Mouse (Mus musculus) heart, postnatal 14 days (tissue): ENCODE results near the gene Fbxo41. TPM values are rescaled to one million over a fixed set of nuclear protein-coding genes. Genes with fewer than 3 reads are reported as not detected.
A peak's percentile ranks its signal among the peaks of the same experiment; 100 is the strongest.

Experiments used
- DNase-seq, 2 experiments: peaks; one replicate each; pipeline ENCODE4 v3.0.0; 2021 to 2022
- intact Hi-C: fragments of 180-260 bp; cut with DNase I; formaldehyde crosslinking; loops from one replicate; pipeline ENCODE4 v1.15.1; 2025
- total RNA-seq, 2 experiments: library from RNA; stranded (reverse); gene quantifications; 2 replicates each; pipeline ENCODE4 v1.2.3; 2021

Gene Fbxo41
- total RNA-seq, 2 experiments from 2014 or later, result not detected

- DNase-seq, result no peak
- intact Hi-C loops, result no loop called here
Measured at GRCm38 (mm10) chr6:85498147-85498546, 4.6 kb downstream of the Fbxo41 start.

- no peak for DNase-seq
- intact Hi-C loops, result no loop called here
Measured at GRCm38 (mm10) chr6:85496976-85497375, 5.8 kb downstream of the Fbxo41 start.

- intact Hi-C loops, result no loop called here
- no peak for DNase-seq
Measured at GRCm38 (mm10) chr6:85491606-85492005, 11.2 kb downstream of the Fbxo41 start.

DNA sequence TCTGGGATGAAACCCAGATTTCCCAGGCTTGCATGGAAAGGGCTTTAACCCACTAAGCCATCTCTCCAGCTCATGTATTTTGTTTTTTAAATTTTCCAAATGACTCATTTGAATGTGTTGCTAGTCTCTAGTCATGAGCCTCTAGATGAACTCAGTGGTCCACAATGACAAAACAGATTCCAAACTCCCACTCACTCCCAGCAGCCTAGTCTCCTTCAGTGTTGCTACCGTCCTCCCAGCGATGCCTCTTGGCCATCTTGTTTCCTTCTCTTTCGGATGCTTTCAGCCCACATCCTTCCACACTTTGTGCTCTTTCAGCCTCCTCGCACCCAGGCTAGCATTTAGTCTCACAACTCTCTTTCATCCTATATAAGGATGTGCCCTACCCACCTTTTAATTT lies 12.5 kb downstream of the Fbxo41 start:
- intact Hi-C loops, result no loop called here
- DNase-seq, result no peak

DNA sequence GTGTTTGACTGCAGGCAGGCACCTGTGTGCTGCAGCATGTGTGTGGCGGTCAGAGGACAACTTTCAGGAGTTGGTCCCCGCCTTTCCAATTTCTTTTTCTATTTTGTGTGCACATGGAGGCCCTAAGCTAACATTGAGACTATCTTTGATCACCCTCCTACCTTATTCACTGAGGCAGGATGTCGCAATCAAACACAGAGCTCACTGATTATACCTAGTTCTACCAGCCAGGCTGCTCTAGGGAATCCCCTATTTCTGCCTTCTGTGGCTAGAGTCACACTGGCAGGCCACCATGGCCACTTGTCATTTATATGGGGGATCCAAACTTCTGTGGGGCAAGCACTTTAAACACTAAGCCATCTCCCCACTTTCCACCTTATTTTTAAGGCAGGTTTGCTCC lies 13.1 kb downstream of the Fbxo41 start:
- intact Hi-C loops, result no loop called here
- DNase-seq, result no peak

- DNase-seq, result no peak
- intact Hi-C loops, result no loop called here
Measured at GRCm38 (mm10) chr6:85488510-85488909, 14.3 kb downstream of the Fbxo41 start.

DNA sequence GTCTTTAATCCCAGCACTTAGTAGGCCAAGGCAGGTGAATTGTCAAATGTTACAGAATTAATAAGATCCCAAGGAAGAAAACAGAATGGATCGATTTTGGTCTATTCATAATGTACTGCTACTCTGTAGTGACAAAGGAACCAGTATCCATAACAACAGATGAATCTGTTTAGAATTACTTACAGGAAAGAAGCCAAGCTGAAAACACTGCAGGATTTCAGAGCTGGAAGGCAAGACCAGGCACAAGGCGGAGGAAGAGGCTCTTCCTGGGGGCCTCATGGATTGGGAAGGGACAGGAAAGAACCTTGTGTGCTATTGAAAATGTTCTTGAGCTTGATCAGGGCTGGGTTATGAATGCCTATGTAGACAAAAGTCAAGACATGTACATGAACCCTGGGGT lies 17.1 kb downstream of the Fbxo41 start:
- intact Hi-C loops, result no loop called here
- no peak for DNase-seq

- intact Hi-C loops, result no loop called here
- no peak for DNase-seq
Measured at GRCm38 (mm10) chr6:85483843-85484721, 18.7 kb downstream of the Fbxo41 start.

- no peak for DNase-seq
- intact Hi-C loops, result no loop called here
Measured at GRCm38 (mm10) chr6:85480685-85481084, 22.1 kb downstream of the Fbxo41 start.

- DNase-seq, result no peak
- intact Hi-C loops, result no loop called here
Measured at GRCm38 (mm10) chr6:85479979-85480378, 22.8 kb downstream of the Fbxo41 start.

GRCm38 (mm10) chr6:85478416-85478815 lies 24.4 kb downstream of the Fbxo41 start:
- intact Hi-C loops, result no loop called here
- no peak for DNase-seq

DNA sequence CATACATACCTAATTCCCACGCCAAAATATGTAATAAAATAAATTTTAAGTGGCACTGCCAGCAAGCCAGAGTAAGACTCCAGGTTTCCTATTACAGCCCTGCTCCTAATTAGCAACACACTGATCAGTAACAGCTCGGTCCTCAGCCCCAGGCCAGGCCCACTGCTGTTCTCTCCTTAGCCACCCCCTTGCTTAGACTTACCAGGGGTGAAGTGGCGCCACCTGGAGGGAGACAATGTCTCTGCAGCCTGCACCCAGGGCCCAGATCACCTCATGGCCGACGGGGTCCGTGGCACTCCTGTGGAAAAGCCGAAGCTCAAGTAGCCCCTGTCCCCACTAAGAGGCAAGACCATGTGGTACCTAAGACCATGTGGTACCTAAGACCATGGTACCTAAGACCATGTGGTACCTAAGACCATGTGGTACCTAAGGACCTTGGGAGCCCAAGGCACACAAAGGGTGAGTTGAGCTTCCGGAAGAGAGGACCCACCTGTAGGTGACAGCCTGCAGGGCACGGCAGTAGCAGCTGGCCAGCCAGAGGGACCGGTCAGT lies 25.4 kb downstream of the Fbxo41 start:
- intact Hi-C loops, result no loop called here
- no peak for DNase-seq

DNA sequence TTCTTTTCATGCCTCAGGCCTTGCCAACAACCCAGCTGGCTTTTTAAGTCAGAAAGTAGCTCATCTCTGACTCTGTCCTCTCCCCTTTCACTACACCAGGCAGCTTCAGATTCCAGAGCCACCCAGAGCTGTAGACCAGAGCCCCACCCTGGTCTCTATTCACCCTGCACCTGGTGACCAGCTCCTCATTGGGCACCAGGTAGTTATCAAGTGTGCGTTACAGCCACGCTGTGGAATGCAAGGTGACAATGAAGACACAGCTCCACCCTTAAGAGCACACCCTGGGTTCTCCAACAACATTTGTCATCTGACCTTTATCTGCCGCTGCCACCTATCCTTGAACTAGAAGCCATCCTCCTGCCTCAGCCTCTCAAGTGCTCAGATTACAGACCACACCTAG lies 27.2 kb downstream of the Fbxo41 start:
- intact Hi-C loops, result no loop called here

DNA sequence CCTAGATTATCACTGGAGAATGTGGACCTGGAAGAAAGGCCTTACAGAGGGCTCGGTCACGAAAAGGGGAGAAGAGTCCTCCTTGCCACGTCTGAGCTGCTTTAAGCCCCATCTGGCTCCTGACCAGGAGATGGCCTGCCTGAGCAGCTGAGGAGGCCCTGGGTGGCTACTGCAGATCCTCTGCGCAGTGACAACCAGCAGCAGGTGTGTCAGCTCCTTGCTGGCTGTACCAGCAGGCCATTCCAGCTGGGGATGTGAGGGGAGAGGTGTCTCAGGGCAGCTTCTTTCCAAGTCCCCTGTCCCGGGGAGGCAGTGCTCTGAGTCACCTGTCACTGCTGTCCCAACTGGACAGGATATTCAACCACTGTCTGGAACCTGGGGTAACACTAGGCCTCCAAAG lies 30.3 kb downstream of the Fbxo41 start:
- DNase-seq, result no peak
- intact Hi-C loops, result no loop called here

More for the DNA sequence above, 27.2 kb downstream of the Fbxo41 start:
- DNase-seq, result no peak

- intact Hi-C loops, result no loop called here
- DNase-seq, result no peak
Measured at GRCm38 (mm10) chr6:85471962-85472361, 30.8 kb downstream of the Fbxo41 start.

- no peak for DNase-seq
- intact Hi-C loops, result no loop called here
Measured at GRCm38 (mm10) chr6:85469660-85470430, 32.9 kb downstream of the Fbxo41 start.

DNA sequence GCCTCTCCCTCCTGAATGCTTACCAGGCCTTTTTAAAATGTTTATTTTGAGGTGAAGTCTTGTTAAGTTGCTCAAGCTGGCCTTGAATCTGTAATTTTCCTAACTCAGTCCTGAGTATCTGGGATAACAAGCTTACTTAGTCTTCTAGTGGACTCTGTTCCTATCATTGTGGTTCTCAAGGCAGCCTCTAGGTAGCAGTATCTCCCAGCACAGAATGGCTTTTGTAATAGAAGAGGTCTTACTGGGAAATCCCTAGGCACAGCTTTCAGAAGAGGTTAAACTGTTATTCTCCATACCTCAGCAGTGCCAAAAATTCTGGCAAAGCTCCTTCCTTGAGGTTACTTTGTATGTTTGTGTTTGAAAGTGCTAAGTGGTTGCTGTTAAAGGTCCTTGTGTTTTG lies 37.4 kb downstream of the Fbxo41 start:
- DNase-seq, result no peak
- intact Hi-C loops, result no loop called here

- DNase-seq, result no peak
- intact Hi-C loops, result loop anchor here (10.0 kb wide), 1 partner anchor 475 kb away; no protein-coding TSS in a partner anchor
Measured at GRCm38 (mm10) chr6:85459621-85460020, 43.2 kb downstream of the Fbxo41 start.

DNA sequence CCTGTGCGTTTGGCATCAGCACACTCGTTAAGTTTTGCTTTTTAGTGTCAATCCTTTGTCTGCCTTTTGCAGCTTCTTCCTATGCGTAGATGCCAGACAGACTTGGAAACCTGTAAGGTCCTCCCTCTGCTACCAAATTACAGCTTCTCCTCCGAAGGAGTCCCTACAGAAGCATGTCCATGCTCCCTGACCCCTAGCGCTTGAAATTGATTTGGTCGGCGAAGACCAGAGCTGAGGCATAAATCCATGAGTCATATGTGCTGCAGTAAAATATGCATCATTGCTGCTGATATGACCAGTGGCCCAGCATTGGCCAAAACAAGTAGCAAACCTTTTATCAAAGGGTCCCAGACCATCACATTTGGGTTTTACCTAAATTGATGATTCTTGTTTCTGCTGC lies 50.0 kb downstream of the Fbxo41 start:
- no peak for DNase-seq
- intact Hi-C loops, result loop anchor here (10.0 kb wide), 1 partner anchor 482 kb away; no protein-coding TSS in a partner anchor

- intact Hi-C loops, result loop anchor here (10.0 kb wide), 1 partner anchor 482 kb away; no protein-coding TSS in a partner anchor
- DNase-seq, result no peak
Measured at GRCm38 (mm10) chr6:85452411-85452665, 50.5 kb downstream of the Fbxo41 start.

GRCm38 (mm10) chr6:85451664-85452410 lies 51.0 kb downstream of the Fbxo41 start, which contains the start of gene Pradc1:
Gene Pradc1, minus strand, starts transcription at chr6:85451970.
- intact Hi-C loops, result loop anchor here (10.0 kb wide), 1 partner anchor 483 kb away; no protein-coding TSS in a partner anchor

More at GRCm38 (mm10) chr6:85451664-85452410, 51.0 kb downstream of the Fbxo41 start, which contains the start of gene Pradc1:
- DNase-seq, result peak; percentile 96 to 97
